Mouse (Mus musculus): Measurements from ENCODE around the gene Mtss1l. TPM values are rescaled to one million over a fixed set of nuclear protein-coding genes. Genes with fewer than 3 reads are reported as not detected.
"Not testable (repeated sequence)": the region's sequence is repeated elsewhere in the genome, so short reads cannot be mapped to it uniquely, and the experiment has no call there.

Mtss1l gene
- polyA plus RNA-seq, 1 experiment from 2014 or later: 6.0 TPM

GRCm38 (mm10) chr8:110786501-110786900 lies 65.2 kb downstream of the Mtss1l start:
- 63% methylated on average over 7 of the region's 7 CpGs for WGBS
- H3K27me3 ChIP-seq (replicated peaks); H3K36me3 ChIP-seq; H3K27ac ChIP-seq (replicated peaks); H3K9ac ChIP-seq; H3K9me3 ChIP-seq; H3K4me3 ChIP-seq; H3K4me2 ChIP-seq; ATAC-seq (ENCODE audit: extremely low read depth, insufficient number of reproducible peaks, low FRiP score, low TSS enrichment): not testable (repeated sequence)
- peaks cover 13% of the 10 kb centered on the region; the same call in 1 of the 2 replicates for H3K4me1 ChIP-seq

- Histone ChIP-seq H3K4me2 (no peak overlapping the region), H3K4me1 (peaks cover 13% of the 10 kb centered on the region; the same call in 1 of the 2 replicates), H3K36me3 (no peaks in the 10 kb centered on the region), H3K9ac (no peak overlapping the region), H3K27me3 (replicated peaks) (no peaks in the 10 kb centered on the region), H3K4me3 (no peak overlapping the region), H3K27ac (replicated peaks) (no peak overlapping the region), H3K9me3 (no peaks in the 10 kb centered on the region)
- WGBS: 72% methylated on average over 8 of the region's 8 CpGs
- ATAC-seq (ENCODE audit: extremely low read depth, insufficient number of reproducible peaks, low FRiP score, low TSS enrichment): no peak
These were observed 65.7 kb downstream of the Mtss1l start for GRCm38 (mm10) chr8:110786934-110787333.

- Histone ChIP-seq H3K27ac (replicated peaks) (no peak overlapping the region), H3K4me2 (no peak overlapping the region), H3K4me1 (peaks cover 14% of the 10 kb centered on the region), H3K9me3 (no peaks in the 10 kb centered on the region), H3K4me3 (no peak overlapping the region), H3K27me3 (replicated peaks) (no peaks in the 10 kb centered on the region), H3K36me3 (no peaks in the 10 kb centered on the region), H3K9ac (no peak overlapping the region)
- WGBS: 81% methylated on average over 9 of the region's 9 CpGs
- no peak for ATAC-seq (ENCODE audit: extremely low read depth, insufficient number of reproducible peaks, low FRiP score, low TSS enrichment)
These were observed 66.2 kb downstream of the Mtss1l start for GRCm38 (mm10) chr8:110787411-110787954.

GRCm38 (mm10) chr8:110788981-110789380 lies 67.7 kb downstream of the Mtss1l start:
- Histone ChIP-seq H3K4me3 (no peak overlapping the region), H3K27me3 (replicated peaks) (no peaks in the 10 kb centered on the region), H3K9ac (no peak overlapping the region), H3K9me3 (no peaks in the 10 kb centered on the region), H3K4me2 (no peak overlapping the region), H3K27ac (replicated peaks) (no peak overlapping the region), H3K4me1 (peaks cover 22% of the 10 kb centered on the region), H3K36me3 (no peaks in the 10 kb centered on the region)
- no peak for ATAC-seq (ENCODE audit: extremely low read depth, insufficient number of reproducible peaks, low FRiP score, low TSS enrichment)
- WGBS: 45% methylated on average over 12 of the region's 12 CpGs

GRCm38 (mm10) chr8:110789571-110789970 lies 68.3 kb downstream of the Mtss1l start:
- no peak overlapping the region for H3K4me3 ChIP-seq
- WGBS: 45% methylated on average over 12 of the region's 12 CpGs
- H3K27me3 ChIP-seq (replicated peaks): no peaks in the 10 kb centered on the region
- H3K4me1 ChIP-seq: peaks cover 22% of the 10 kb centered on the region
- no peak for ATAC-seq (ENCODE audit: extremely low read depth, insufficient number of reproducible peaks, low FRiP score, low TSS enrichment)
- H3K4me2 ChIP-seq: no peak overlapping the region
- H3K36me3 ChIP-seq: no peaks in the 10 kb centered on the region
- H3K9me3 ChIP-seq: no peaks in the 10 kb centered on the region
- no peak overlapping the region for H3K27ac ChIP-seq (replicated peaks)
- H3K9ac ChIP-seq: no peak overlapping the region

GRCm38 (mm10) chr8:110790270-110790669 lies 69.0 kb downstream of the Mtss1l start:
- no peaks in the 10 kb centered on the region for H3K27me3 ChIP-seq (replicated peaks)
- 55% methylated on average over 6 of the region's 6 CpGs for WGBS
- no peak overlapping the region for H3K9ac ChIP-seq
- H3K27ac ChIP-seq (replicated peaks): no peak overlapping the region
- no peaks in the 10 kb centered on the region for H3K36me3 ChIP-seq
- peaks cover 2% of the 10 kb centered on the region; the same call in 1 of the 2 replicates for H3K9me3 ChIP-seq
- H3K4me1 ChIP-seq: peaks cover 22% of the 10 kb centered on the region
- no peak overlapping the region for H3K4me2 ChIP-seq
- H3K4me3 ChIP-seq: no peak overlapping the region
- no peak for ATAC-seq (ENCODE audit: extremely low read depth, insufficient number of reproducible peaks, low FRiP score, low TSS enrichment)

Other genes with a start within 250 kb of the Mtss1l start
- 17.3 and 17.4 TPM in 2 replicates for gene Vac14, start 102.9 kb upstream of the Mtss1l start, polyA plus RNA-seq (2015; fragmentation: Nextera tagmentation; extraction: Ambion mirVana)
- gene Il34, start 84.4 kb downstream of the Mtss1l start, polyA plus RNA-seq (2015; fragmentation: Nextera tagmentation; extraction: Ambion mirVana): 0.17 and 0.27 TPM in 2 replicates
- gene Cog4, start 125.1 kb downstream of the Mtss1l start, polyA plus RNA-seq (2015; fragmentation: Nextera tagmentation; extraction: Ambion mirVana): 55.8 and 63.9 TPM in 2 replicates
- 76.9 and 81.2 TPM in 2 replicates for gene Sf3b3, start 125.3 kb downstream of the Mtss1l start, polyA plus RNA-seq (2015; fragmentation: Nextera tagmentation; extraction: Ambion mirVana)
- 6.8 and 7.1 TPM in 2 replicates for gene Fuk, start 181.0 kb downstream of the Mtss1l start, polyA plus RNA-seq (2015; fragmentation: Nextera tagmentation; extraction: Ambion mirVana)
- gene St3gal2, start 198.4 kb downstream of the Mtss1l start, polyA plus RNA-seq (2015; fragmentation: Nextera tagmentation; extraction: Ambion mirVana): 16.2 and 16.4 TPM in 2 replicates

Measured in heart, embryonic 13.5 days (tissue).